Mouse (Mus musculus) NIH3T3 (cell line): ENCODE results near the gene Hes6.
A peak's percentile ranks its signal among the peaks of the same experiment; 100 is the strongest.

Source experiments
- DNase-seq: peaks from one replicate; pipeline ENCODE4 v3.0.0-alpha.2; 2012; ENCODE audit warnings: low read depth

Hes6 gene

DNA sequence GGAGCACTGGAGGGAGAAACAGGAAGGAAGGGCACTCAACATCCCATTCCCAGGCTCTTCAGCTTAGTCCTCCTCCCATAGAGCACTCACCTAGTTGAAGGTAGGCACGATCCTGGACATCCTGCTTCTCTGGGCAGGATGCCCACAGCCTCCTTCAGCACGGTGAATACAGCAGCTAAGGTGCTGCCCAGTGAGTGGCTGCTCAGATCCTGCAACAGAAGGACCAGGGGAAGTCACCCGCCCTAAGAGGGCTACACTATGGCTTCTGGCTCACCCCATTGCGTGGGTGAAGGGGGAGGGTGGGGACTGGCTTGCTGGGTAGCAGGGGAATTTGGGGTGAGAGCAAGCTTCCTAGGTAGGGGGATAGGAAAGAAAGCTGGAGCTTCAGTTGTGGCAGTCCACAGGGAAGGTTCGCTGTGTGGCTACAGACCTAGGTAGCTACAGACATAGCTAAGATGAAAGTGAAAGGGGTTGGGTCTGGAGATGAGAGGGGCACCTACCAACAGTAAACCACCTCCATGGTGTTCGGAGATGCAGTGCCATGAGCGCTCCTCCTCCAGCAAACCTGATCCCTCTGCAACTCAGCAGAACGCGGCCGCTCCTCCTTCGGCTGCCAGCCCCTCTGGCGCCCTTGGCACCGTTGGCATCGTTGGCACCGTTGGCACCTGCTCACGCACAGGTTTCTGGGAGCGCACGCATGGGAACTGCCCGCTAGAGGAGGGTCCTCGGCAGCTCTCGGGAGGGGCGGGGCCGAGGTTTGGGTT lies 8.2 kb downstream of the Hes6 start:
- no peak for DNase-seq

DNA sequence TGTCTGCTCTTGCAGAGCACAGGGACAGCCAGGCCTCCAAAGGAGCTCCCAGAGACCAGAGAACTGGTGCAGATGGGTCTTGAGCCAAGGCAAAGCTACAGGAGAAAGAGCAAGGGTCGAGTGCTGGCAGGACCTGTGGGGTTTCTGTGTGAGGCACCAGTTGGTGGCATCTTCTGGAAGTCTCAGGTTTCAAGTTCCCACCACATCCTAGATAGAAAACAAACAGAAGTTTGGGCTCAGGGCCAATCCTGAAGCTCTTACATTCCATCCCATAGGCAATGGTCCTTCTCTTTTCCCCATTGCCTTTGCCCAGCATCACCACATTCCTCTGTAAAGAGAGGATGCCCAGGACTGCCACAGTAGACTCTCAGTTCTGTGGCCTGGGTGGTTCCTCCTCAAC lies 8.9 kb downstream of the Hes6 start:
- peak; percentile 45 for DNase-seq

- peak; percentile 97 for DNase-seq
Measured at GRCm38 (mm10) chr1:91398260-91399062, 15.4 kb downstream of the Hes6 start, which contains the start of gene Ilkap. Gene Ilkap (minus strand): TSS chr1:91398815.

DNA sequence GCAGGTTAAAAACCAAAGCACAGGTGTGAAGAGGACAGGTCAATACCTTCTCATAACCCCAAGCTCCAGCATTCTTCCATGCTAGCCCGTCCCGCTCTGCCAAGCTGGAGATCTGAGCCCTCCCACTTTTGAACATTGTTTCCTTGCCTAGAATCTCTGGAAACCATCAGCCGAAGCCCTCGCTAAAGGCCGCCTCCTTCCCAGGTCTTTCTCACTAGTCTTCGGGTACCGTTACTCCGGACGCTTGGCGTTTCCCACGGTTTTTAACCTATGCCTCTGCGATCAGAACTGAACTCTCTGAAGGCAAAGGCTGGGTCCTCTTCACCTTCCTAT lies 15.9 kb downstream of the Hes6 start:
- peak; percentile 50 for DNase-seq

- no peak for DNase-seq
Measured at GRCm38 (mm10) chr1:91390369-91390768, 23.5 kb downstream of the Hes6 start.

GRCm38 (mm10) chr1:91381091-91381471 lies 32.8 kb downstream of the Hes6 start:
- DNase-seq = no peak

DNA sequence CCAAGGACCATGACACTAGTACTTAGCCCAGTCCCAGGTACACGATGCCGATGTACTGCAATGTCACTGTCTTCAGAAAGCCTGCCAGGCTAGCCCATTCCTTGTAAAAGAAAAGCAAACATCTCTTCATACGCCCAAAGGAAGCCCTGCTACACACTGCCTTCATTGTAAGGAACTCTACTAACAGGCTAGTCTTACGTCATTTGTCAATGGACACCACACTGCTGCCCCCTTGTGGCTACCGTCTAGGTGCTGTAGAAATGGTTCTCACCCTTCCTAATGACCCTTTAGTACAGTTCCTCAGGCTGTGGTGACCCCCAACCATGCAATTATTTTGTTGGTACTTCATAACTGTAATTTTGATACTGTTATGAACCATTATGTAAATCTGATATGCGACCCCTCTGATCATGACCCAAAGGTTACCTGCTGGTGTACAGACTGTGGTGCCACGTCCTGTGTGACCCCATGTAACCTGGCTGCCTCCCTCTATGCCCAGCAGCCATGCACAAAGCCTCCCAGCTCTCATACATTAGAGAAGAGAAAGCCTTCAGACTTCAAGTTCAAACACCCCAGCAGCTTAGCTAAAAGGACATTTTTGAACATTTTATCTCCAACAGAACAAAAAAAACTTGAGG lies 33.3 kb downstream of the Hes6 start:
- peak; percentile 92 for DNase-seq

GRCm38 (mm10) chr1:91373414-91373835 lies 40.4 kb downstream of the Hes6 start:
- DNase-seq = no peak

GRCm38 (mm10) chr1:91370055-91370454 lies 43.8 kb downstream of the Hes6 start:
- DNase-seq = no peak

- no peak for DNase-seq
Measured at GRCm38 (mm10) chr1:91369408-91369807, 44.4 kb downstream of the Hes6 start.

DNA sequence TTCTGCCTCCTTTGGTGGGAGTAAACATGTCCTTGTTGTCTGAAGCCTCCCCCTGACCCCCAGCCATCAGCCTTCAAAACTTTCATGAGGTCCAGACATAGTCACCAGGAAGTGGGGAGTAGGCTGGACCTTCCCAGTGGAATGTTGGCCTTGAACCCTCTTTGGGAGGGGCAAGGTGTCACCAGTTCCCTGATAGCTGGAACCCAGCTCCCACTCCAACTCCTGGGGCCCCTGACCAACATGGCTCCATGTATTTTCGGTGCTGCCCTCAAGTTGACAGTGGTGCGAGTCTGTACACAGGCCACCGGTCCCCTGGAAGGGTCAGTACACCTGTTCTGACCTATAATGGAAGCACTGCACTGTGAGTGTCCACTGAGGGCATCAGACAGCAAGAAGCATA lies 46.5 kb downstream of the Hes6 start:
- no peak for DNase-seq

DNA sequence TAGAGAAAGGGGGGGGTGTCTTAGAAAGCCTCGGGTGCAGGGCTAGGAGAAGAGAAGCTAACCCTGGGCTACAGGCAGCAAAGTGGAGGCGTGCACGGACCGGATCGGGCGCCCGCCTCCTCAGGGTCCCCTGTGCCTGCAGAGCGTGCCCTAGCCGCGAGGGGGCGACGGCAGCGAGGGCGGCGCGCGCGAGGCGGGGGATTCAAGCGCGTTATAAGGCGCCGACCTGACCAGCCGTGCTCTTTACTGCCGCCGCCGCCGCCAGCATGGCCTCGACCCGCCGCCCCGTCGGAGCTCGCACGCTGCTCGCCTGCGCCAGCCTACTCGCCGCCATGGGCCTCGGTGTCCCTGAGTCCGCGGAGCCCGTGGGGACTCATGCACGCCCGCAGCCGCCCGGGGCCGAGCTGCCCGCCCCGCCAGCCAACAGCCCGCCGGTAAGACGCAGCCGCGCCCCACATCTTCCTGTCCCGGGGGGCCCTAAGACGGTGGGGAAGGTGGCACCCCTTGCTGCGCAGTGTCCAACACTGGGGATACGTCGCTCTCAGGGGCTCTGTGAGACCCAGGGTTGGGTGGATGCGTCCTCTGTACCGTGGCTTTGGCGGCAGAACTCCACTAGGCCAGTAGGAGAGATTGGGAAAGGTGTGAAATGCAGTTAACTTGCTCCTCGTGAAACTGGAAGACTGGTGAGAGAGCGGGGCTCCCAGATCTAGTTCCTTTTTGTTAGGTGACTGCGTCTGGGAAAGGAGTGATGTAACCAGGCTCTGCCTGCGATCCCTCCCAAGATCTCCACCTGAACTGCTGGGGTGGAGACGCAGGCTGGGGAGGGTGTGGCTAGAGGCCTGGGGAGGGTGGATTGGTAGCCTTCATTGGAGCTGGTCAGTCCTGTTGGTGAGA lies 47.4 kb downstream of the Hes6 start, which contains the start of gene Erfe:
Gene Erfe (plus strand): TSS at position 216 of the 894 bp plus-strand sequence.
- no peak for DNase-seq

DNA sequence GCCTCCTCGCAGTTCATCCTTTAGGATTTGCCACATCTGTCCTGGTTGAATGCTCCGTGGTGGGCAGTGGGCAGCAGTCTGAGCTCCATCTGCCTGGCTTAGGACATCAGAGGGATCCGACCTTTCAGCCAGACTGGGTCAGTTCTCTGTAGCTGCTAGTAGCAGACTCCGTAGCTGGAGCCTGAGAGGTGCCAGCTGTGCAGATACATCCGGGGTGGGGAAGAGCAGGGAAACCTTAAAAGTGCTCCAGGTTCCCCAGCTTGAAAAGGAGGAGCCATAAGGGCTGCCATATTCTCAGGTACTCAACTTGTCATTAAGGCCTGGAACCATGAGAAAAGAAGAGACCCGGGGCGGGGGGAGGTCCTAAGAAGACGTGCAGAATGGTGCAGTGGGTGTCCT lies 48.0 kb downstream of the Hes6 start:
- DNase-seq = no peak

DNA sequence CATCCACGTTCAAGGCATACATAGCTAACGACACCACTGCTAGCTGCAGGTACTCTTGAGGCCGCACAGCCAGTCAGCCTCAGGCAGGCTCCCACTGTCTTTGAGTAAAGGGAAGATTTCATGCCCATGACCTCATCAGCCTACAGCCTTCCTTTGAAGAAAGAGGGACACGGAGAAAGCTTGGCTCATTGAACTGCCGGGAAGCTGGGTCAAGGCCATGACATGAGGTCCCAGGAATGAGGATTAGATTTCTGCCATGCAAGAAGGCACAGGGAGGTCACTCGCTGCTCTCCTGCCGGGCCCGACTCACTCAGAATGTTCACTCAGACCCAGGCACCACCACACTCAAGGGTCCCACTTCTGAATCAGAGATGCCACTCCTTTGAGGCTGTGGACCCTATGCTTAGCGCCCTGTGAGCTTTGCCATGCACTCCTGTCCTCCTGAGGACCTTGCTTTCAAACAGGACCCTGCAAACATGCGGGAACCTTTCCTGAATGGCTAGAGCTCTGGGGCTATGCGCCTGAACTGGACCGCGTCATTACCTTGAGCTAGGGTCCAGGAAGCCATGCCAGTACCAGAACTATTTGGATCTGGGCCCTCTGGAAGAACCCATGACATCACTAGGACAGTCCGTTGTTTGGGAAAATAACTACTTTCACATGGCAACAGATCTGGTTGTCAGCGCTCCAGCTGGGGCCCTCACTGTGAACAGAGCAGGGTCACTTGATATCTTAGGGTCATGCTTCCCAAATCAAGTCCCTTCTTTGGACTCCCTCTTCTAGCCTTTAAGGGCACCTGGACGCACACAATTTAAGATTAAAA lies 48.8 kb downstream of the Hes6 start:
- no peak for DNase-seq

DNA sequence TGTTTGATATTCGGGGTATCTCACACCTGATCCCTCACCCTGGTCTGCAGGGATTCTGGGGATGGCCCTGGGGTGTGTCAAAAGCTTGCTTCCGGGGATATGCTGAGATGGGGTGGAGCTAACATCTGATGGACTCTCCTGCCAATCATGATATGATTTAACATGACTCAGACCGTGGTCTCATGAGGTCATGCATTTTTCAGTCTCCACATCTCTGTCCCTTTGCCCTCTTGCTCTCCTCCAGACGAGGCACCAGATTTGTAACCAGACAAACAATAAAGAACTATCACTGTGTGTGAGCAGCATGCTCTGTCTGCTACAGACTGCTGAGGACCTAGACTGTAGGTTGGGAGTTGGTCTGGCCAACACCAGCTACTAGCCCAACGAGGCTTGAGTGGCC lies 51.7 kb downstream of the Hes6 start:
- peak; percentile 42 for DNase-seq
